Mouse (Mus musculus): ENCODE results near the gene Ermard. TPM values are rescaled to one million over a fixed set of nuclear protein-coding genes. Genes with fewer than 3 reads are reported as not detected.
"Not testable (repeated sequence)": the region's sequence is repeated elsewhere in the genome, so short reads cannot be mapped to it uniquely, and the experiment has no call there.

Ermard gene
- polyA plus RNA-seq (2012; fragmentation: generic; extraction: Trizol), result 20.2 TPM

DNA sequence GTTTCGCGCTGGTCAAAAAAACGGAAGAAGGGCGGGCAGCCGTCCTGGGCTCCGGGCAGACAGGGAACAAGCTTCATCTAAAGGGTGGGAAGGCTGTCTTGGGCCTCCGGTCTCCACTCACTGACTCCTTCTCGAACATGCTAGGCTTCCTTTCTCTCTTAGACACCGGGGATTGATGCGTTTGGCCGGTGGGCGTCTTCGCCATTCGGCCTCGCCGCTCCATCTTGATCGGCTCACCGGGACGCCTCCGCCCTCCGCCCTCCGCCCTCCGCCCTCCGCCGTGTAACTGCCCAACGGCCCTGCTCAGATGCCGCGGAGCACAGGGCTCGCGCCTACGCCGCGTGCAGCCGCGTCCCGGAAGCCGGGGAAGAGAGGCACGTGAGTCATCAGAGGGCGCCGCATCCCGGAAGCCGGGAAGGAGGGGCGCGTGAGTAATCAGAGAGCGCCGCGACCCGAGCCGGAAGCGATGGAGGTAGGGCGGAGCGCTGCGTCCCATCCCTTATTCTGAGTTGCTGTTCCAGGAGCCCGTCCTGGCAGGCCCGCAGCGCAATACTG is at the start of gene Ermard, which contains the start of the genes Tcte3 and Gm3448:
Ermard (plus strand) TSS at position 34 of the 555 bp plus-strand sequence.
Tcte3 (minus strand) TSS at position 314 of the 555 bp plus-strand sequence.
Gm3448 (minus strand) TSS at position 363 of the 555 bp plus-strand sequence.
- H3ac ChIP-seq (ENCODE audit: control insufficient read depth, insufficient read length); H3K36me3 ChIP-seq (ENCODE audit: control insufficient read depth, insufficient read depth); H3K27me3 ChIP-seq (ENCODE audit: control insufficient read depth, insufficient read depth, insufficient read length); H3K79me2 ChIP-seq (ENCODE audit: control insufficient read depth, insufficient read depth); H3K4me3 ChIP-seq; H3K4me2 ChIP-seq (ENCODE audit: low read depth): not testable (repeated sequence)

DNA sequence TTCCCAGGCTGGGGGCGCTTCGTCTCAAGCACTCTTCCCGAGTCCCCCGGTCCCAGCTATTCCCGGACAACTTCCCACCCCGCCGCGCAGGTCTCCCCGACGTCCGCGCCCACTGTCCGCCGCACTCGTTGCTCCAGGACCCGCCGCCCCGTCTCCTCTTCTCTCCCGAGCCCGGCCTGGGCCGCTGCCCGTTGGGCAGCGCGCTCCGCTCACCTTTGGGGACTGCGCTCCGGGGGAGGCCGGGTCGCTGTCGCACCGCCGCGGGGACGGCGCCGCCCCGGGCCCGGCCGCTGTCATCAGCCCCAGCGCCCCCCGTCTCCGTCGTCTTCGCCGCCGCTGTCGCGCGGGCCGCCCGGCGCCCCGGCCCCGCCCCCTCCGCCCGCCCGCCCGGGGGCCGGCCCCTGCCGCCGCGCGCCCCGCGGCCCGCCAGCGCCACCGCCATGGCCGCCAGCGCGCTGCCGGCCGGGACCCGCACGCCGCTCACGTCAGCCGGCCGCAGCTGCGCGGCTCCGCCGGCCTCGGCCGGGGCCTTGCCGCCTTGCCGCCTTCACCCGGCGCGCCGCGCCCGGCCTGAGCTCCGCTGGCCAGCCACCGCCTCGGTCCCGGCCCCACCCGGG is 48.4 kb upstream of the Ermard start:
- not testable (repeated sequence) for H3K79me2 ChIP-seq (ENCODE audit: control insufficient read depth, insufficient read depth); H3K36me3 ChIP-seq (ENCODE audit: control insufficient read depth, insufficient read depth); H3K4me3 ChIP-seq; H3K4me2 ChIP-seq (ENCODE audit: low read depth); H3ac ChIP-seq (ENCODE audit: control insufficient read depth, insufficient read length); H3K27me3 ChIP-seq (ENCODE audit: control insufficient read depth, insufficient read depth, insufficient read length)

DNA sequence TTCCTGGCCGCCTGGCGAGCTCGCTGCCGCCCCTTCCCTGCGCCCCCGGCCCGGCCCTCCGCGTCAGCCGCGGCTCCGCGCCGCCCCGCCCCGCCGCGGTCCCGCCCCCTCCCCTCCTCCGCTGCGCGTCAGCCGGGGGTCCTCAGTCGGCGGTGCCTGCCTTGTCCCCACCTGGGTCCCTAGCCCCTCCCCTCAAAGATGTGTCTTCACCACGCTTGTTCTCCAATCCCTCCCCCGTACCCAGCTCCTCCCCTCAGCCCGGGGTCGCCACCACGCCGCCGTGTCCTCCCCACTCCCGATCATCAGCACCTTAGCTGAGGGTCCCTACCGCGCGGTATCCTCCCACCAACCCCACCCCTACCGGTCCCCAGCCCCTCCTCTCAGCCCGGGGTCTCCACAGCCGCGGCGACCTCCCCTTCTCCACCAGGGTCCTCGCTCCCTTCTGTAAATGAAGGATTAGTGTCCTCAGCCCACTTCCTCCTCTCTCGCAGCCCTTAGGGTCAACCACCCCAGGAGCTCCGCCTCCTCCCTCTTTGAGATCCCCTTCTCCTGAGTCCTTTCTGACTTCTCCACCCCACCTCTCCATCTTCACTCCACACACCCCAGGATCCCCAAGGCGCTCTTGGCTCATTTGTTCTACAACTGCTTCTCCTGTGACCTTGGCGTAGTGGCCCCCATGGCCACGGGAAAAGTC is 47.7 kb upstream of the Ermard start:
- not testable (repeated sequence) for H3K36me3 ChIP-seq (ENCODE audit: control insufficient read depth, insufficient read depth); H3K27me3 ChIP-seq (ENCODE audit: control insufficient read depth, insufficient read depth, insufficient read length); H3K79me2 ChIP-seq (ENCODE audit: control insufficient read depth, insufficient read depth); H3K4me3 ChIP-seq; H3K4me2 ChIP-seq (ENCODE audit: low read depth); H3ac ChIP-seq (ENCODE audit: control insufficient read depth, insufficient read length)

DNA sequence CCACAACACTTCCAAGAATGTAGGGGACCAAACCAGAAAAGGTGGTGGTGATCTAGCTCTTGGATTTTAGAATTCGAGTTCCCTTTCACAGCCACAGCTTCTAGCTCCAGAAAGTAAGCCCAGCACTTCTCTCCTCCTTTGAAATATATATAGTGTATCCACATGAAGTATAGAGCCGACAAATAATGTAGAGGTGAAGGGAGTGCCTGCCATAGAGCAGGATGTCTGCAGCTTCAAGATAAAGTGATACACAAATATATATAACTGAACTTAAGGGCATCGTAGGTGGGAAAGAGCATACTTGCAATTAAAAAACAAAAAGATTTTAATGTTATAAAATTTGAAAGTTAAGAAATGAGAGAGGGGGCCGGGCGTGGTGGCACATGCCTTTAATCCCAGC is 46.9 kb upstream of the Ermard start:
- H3K4me2 ChIP-seq (ENCODE audit: low read depth); H3K27me3 ChIP-seq (ENCODE audit: control insufficient read depth, insufficient read depth, insufficient read length); H3K79me2 ChIP-seq (ENCODE audit: control insufficient read depth, insufficient read depth); H3K36me3 ChIP-seq (ENCODE audit: control insufficient read depth, insufficient read depth); H3ac ChIP-seq (ENCODE audit: control insufficient read depth, insufficient read length); H3K4me3 ChIP-seq: not testable (repeated sequence)

DNA sequence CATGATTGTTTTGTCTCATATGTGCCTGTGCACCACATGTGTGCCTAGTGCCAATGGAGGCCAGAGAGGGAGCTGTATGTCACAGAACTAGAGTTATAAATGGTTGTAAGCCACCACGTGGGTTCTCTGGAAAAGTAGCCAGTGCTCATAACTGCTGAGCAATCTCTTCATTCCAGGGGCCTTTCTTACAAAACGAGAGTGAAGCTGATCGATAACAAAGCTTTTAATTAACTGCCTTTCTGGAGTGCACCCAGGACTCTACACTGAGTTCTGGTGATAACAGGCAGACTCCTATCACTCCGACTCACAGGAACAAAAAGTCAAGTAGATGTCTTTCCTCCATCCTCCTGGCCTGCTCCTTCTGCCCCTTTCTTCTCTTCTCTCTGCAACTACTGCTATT is 41.0 kb upstream of the Ermard start:
- not testable (repeated sequence) for H3K36me3 ChIP-seq (ENCODE audit: control insufficient read depth, insufficient read depth); H3K79me2 ChIP-seq (ENCODE audit: control insufficient read depth, insufficient read depth); H3K4me2 ChIP-seq (ENCODE audit: low read depth); H3ac ChIP-seq (ENCODE audit: control insufficient read depth, insufficient read length); H3K27me3 ChIP-seq (ENCODE audit: control insufficient read depth, insufficient read depth, insufficient read length); H3K4me3 ChIP-seq

DNA sequence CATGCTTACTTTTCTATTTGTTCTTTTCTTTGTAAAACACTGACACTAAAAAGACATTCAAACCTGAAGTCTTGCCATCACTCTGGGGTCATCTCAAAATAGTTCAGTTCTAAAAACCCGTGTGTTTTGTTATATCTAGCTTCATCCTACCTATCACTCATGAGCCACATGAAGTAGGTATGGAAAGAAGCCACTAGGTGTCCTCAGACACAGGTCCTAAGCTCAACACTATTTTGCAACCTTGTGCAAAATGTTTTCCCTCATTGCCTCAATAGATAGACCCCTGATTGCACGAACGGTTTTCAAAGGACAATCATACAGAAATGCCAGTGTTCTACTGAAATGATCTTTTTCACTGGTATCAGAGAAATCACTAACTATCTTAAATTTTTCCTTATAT is 31.9 kb upstream of the Ermard start:
- not testable (repeated sequence) for H3K79me2 ChIP-seq (ENCODE audit: control insufficient read depth, insufficient read depth); H3K36me3 ChIP-seq (ENCODE audit: control insufficient read depth, insufficient read depth); H3K4me2 ChIP-seq (ENCODE audit: low read depth); H3K27me3 ChIP-seq (ENCODE audit: control insufficient read depth, insufficient read depth, insufficient read length); H3ac ChIP-seq (ENCODE audit: control insufficient read depth, insufficient read length); H3K4me3 ChIP-seq

DNA sequence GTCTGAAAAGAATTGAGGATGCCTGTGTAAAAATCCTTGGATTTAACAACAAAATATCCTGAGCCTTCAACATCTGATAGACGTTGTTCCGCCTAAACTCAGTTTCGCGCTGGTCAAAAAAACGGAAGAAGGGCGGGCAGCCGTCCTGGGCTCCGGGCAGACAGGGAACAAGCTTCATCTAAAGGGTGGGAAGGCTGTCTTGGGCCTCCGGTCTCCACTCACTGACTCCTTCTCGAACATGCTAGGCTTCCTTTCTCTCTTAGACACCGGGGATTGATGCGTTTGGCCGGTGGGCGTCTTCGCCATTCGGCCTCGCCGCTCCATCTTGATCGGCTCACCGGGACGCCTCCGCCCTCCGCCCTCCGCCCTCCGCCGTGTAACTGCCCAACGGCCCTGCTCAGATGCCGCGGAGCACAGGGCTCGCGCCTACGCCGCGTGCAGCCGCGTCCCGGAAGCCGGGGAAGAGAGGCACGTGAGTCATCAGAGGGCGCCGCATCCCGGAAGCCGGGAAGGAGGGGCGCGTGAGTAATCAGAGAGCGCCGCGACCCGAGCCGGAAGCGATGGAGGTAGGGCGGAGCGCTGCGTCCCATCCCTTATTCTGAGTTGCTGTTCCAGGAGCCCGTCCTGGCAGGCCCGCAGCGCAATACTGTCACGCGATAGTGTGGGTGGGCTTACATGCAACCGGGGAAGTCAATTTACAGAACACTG is 31.1 kb upstream of the Ermard start, which contains the start of gene Gm3435:
Gm3435 (plus strand) TSS at position 471 of the 708 bp plus-strand sequence.
- H3K27me3 ChIP-seq (ENCODE audit: control insufficient read depth, insufficient read depth, insufficient read length); H3ac ChIP-seq (ENCODE audit: control insufficient read depth, insufficient read length); H3K79me2 ChIP-seq (ENCODE audit: control insufficient read depth, insufficient read depth); H3K4me2 ChIP-seq (ENCODE audit: low read depth); H3K4me3 ChIP-seq; H3K36me3 ChIP-seq (ENCODE audit: control insufficient read depth, insufficient read depth): not testable (repeated sequence)

DNA sequence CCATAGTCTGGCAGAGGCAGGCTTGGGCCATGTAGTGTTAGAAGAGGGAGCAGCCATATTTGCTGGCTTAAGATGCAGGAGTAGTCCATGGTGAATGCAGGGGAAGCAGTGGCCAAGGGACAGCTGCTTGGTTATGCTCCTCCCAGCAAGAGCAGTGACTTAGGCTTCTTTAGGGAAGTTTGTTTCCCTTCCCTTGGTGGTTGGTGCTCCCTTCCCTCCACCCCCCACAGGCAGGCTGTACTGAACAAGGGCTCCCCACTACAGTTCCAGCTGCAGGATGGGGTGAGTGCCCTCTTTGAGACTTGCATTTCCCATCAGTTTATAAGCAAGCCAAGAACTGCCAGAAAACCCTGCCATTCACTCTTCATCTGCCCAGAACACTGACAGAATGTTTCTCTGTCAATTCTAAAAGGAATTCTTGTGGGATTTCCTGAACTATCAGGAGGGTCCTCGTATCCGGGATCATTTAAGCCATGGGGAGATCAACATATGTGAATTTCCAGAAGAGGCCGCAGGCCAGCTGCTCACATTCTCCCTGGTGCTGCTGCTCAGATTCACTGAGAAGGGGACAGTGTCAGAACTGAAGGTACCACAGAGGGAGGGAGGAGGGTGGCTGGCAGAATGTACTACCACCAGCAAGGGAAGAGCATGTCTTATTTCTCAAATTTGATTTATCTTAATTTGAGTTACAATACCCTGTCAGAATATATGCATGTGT is 19.3 kb upstream of the Ermard start:
- H3K79me2 ChIP-seq (ENCODE audit: control insufficient read depth, insufficient read depth); H3K27me3 ChIP-seq (ENCODE audit: control insufficient read depth, insufficient read depth, insufficient read length); H3ac ChIP-seq (ENCODE audit: control insufficient read depth, insufficient read length); H3K4me3 ChIP-seq; H3K36me3 ChIP-seq (ENCODE audit: control insufficient read depth, insufficient read depth); H3K4me2 ChIP-seq (ENCODE audit: low read depth): not testable (repeated sequence)

DNA sequence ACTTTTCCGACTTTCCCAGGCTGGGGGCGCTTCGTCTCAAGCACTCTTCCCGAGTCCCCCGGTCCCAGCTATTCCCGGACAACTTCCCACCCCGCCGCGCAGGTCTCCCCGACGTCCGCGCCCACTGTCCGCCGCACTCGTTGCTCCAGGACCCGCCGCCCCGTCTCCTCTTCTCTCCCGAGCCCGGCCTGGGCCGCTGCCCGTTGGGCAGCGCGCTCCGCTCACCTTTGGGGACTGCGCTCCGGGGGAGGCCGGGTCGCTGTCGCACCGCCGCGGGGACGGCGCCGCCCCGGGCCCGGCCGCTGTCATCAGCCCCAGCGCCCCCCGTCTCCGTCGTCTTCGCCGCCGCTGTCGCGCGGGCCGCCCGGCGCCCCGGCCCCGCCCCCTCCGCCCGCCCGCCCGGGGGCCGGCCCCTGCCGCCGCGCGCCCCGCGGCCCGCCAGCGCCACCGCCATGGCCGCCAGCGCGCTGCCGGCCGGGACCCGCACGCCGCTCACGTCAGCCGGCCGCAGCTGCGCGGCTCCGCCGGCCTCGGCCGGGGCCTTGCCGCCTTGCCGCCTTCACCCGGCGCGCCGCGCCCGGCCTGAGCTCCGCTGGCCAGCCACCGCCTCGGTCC is 17.0 kb upstream of the Ermard start:
- not testable (repeated sequence) for H3K79me2 ChIP-seq (ENCODE audit: control insufficient read depth, insufficient read depth); H3K36me3 ChIP-seq (ENCODE audit: control insufficient read depth, insufficient read depth); H3ac ChIP-seq (ENCODE audit: control insufficient read depth, insufficient read length); H3K4me2 ChIP-seq (ENCODE audit: low read depth); H3K27me3 ChIP-seq (ENCODE audit: control insufficient read depth, insufficient read depth, insufficient read length); H3K4me3 ChIP-seq

DNA sequence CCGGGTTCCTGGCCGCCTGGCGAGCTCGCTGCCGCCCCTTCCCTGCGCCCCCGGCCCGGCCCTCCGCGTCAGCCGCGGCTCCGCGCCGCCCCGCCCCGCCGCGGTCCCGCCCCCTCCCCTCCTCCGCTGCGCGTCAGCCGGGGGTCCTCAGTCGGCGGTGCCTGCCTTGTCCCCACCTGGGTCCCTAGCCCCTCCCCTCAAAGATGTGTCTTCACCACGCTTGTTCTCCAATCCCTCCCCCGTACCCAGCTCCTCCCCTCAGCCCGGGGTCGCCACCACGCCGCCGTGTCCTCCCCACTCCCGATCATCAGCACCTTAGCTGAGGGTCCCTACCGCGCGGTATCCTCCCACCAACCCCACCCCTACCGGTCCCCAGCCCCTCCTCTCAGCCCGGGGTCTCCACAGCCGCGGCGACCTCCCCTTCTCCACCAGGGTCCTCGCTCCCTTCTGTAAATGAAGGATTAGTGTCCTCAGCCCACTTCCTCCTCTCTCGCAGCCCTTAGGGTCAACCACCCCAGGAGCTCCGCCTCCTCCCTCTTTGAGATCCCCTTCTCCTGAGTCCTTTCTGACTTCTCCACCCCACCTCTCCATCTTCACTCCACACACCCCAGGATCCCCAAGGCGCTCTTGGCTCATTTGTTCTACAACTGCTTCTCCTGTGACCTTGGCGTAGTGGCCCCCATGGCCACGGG is 16.4 kb upstream of the Ermard start:
- H3K4me2 ChIP-seq (ENCODE audit: low read depth); H3K36me3 ChIP-seq (ENCODE audit: control insufficient read depth, insufficient read depth); H3K27me3 ChIP-seq (ENCODE audit: control insufficient read depth, insufficient read depth, insufficient read length); H3ac ChIP-seq (ENCODE audit: control insufficient read depth, insufficient read length); H3K4me3 ChIP-seq; H3K79me2 ChIP-seq (ENCODE audit: control insufficient read depth, insufficient read depth): not testable (repeated sequence)

DNA sequence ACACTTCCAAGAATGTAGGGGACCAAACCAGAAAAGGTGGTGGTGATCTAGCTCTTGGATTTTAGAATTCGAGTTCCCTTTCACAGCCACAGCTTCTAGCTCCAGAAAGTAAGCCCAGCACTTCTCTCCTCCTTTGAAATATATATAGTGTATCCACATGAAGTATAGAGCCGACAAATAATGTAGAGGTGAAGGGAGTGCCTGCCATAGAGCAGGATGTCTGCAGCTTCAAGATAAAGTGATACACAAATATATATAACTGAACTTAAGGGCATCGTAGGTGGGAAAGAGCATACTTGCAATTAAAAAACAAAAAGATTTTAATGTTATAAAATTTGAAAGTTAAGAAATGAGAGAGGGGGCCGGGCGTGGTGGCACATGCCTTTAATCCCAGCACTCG is 15.5 kb upstream of the Ermard start:
- not testable (repeated sequence) for H3K79me2 ChIP-seq (ENCODE audit: control insufficient read depth, insufficient read depth); H3K36me3 ChIP-seq (ENCODE audit: control insufficient read depth, insufficient read depth); H3K27me3 ChIP-seq (ENCODE audit: control insufficient read depth, insufficient read depth, insufficient read length); H3K4me3 ChIP-seq; H3K4me2 ChIP-seq (ENCODE audit: low read depth); H3ac ChIP-seq (ENCODE audit: control insufficient read depth, insufficient read length)

All from myocyte (in vitro differentiated cells).